Mouse (Mus musculus): ENCODE measurements at regions not wholly inside any gene's neighbourhood (a gene's known extent, or its start where the extent isn't known, plus 50 kb on each side); places are given as distances from the start of the nearest gene placed in this dataset.

GRCm38 (mm10) chr9:47253836-47254657 is 255.5 kb downstream of the Gm4791 start:
- TF ChIP-seq USF1 (IDR thresholded peaks at IDR 0.05; ENCODE audit: low read depth) (no peak), TCF12 (IDR thresholded peaks at IDR 0.05; ENCODE audit: insufficient read depth, poor library complexity, severe bottlenecking) (no peak), REST (IDR thresholded peaks at IDR 0.05; ENCODE audit: insufficient read depth, insufficient read length) (no peak), POLR2AphosphoS2 (IDR thresholded peaks at IDR 0.05; ENCODE audit: insufficient read length, low read depth) (no peak), MAX (IDR thresholded peaks at IDR 0.05; ENCODE audit: low read depth) (no peak), TCF3 (IDR thresholded peaks at IDR 0.05; ENCODE audit: insufficient read length, low read depth) (no peak), CEBPB (IDR thresholded peaks at IDR 0.05; ENCODE audit: insufficient read depth, poor library complexity, severe bottlenecking) (no peak)
- Histone ChIP-seq H3K36me3 (ENCODE audit: control insufficient read depth, insufficient read depth) (no peaks in the 10 kb centered on the region), H3K79me2 (ENCODE audit: control insufficient read depth, insufficient read depth) (no peaks in the 10 kb centered on the region), H3K27me3 (ENCODE audit: control insufficient read depth, insufficient read depth, insufficient read length) (no peaks in the 10 kb centered on the region), H3ac (ENCODE audit: control insufficient read depth, insufficient read length) (no peak overlapping the region), H3K4me2 (ENCODE audit: low read depth) (no peak overlapping the region), H3K4me3 (no peak overlapping the region)

- no peak overlapping the region for H3K4me3 ChIP-seq
- no peaks in the 10 kb centered on the region for H3K79me2 ChIP-seq (ENCODE audit: control insufficient read depth, insufficient read depth)
- no peak for TF ChIP-seq POLR2A (IDR thresholded peaks at IDR 0.05; ENCODE audit: insufficient read length, low read depth)
- TF ChIP-seq MAX (IDR thresholded peaks at IDR 0.05; ENCODE audit: low read depth) = no peak
- TF ChIP-seq E2F4 (IDR thresholded peaks at IDR 0.05; ENCODE audit: insufficient read depth) = no peak
- no peak for TF ChIP-seq POLR2AphosphoS2 (IDR thresholded peaks at IDR 0.05; ENCODE audit: insufficient read length, low read depth)
- TF ChIP-seq CEBPB (IDR thresholded peaks at IDR 0.05; ENCODE audit: insufficient read depth, poor library complexity, severe bottlenecking) = no peak
- TF ChIP-seq REST (IDR thresholded peaks at IDR 0.05; ENCODE audit: insufficient read depth, insufficient read length) = no peak
- no peak for TF ChIP-seq TCF3 (IDR thresholded peaks at IDR 0.05; ENCODE audit: insufficient read length, low read depth)
- no peak for TF ChIP-seq TCF12 (IDR thresholded peaks at IDR 0.05; ENCODE audit: insufficient read depth, poor library complexity, severe bottlenecking)
- TF ChIP-seq USF1 (IDR thresholded peaks at IDR 0.05; ENCODE audit: low read depth) = no peak
- TF ChIP-seq SRF (IDR thresholded peaks at IDR 0.05; ENCODE audit: control insufficient read depth, insufficient read length, low read depth) = no peak
- TF ChIP-seq MYOG (IDR thresholded peaks at IDR 0.05; ENCODE audit: control insufficient read depth in 1 of 3, insufficient read depth in 1 of 3, insufficient read length in 2 of 3, low read depth in 2 of 3) = no peak
- TF ChIP-seq MYOD1 (IDR thresholded peaks at IDR 0.05; ENCODE audit: control insufficient read depth in 1 of 3, insufficient read length in 2 of 3, low read depth in 2 of 3) = no peak
- no peak overlapping the region for H3K4me2 ChIP-seq (ENCODE audit: low read depth)
- H3ac ChIP-seq (ENCODE audit: control insufficient read depth, insufficient read length) = no peak overlapping the region
- no peaks in the 10 kb centered on the region for H3K36me3 ChIP-seq (ENCODE audit: control insufficient read depth, insufficient read depth)
- no peaks in the 10 kb centered on the region for H3K27me3 ChIP-seq (ENCODE audit: control insufficient read depth, insufficient read depth, insufficient read length)
Observed at GRCm38 (mm10) chr9:47265946-47266490, 264.0 kb upstream of the Cadm1 start.

GRCm38 (mm10) chr9:47276303-47277005 is 253.5 kb upstream of the Cadm1 start:
- TF ChIP-seq MYOD1 (IDR thresholded peaks at IDR 0.05; ENCODE audit: control insufficient read depth in 1 of 3, insufficient read length in 2 of 3, low read depth in 2 of 3) = peak; percentile 34 to 54 (median 42)
- peak in 1 of 3 experiments; percentile 24 for TF ChIP-seq MYOG (IDR thresholded peaks at IDR 0.05; ENCODE audit: control insufficient read depth in 1 of 3, insufficient read depth in 1 of 3, insufficient read length in 2 of 3, low read depth in 2 of 3)
- no peak for TF ChIP-seq MAX (IDR thresholded peaks at IDR 0.05; ENCODE audit: low read depth)
- H3K4me2 ChIP-seq (ENCODE audit: low read depth) = peak overlapping the region; percentile 45
- no peaks in the 10 kb centered on the region for H3K27me3 ChIP-seq (ENCODE audit: control insufficient read depth, insufficient read depth, insufficient read length)
- no peak overlapping the region for H3ac ChIP-seq (ENCODE audit: control insufficient read depth, insufficient read length)
- H3K4me3 ChIP-seq = no peak overlapping the region
- H3K79me2 ChIP-seq (ENCODE audit: control insufficient read depth, insufficient read depth) = no peaks in the 10 kb centered on the region
- H3K36me3 ChIP-seq (ENCODE audit: control insufficient read depth, insufficient read depth) = no peaks in the 10 kb centered on the region

- H3ac ChIP-seq (ENCODE audit: control insufficient read depth, insufficient read length) = no peak overlapping the region
- no peak overlapping the region for H3K4me3 ChIP-seq
- no peaks in the 10 kb centered on the region for H3K36me3 ChIP-seq (ENCODE audit: control insufficient read depth, insufficient read depth)
- no peak for TF ChIP-seq SRF (IDR thresholded peaks at IDR 0.05; ENCODE audit: control insufficient read depth, insufficient read length, low read depth)
- TF ChIP-seq MYOG (IDR thresholded peaks at IDR 0.05; ENCODE audit: control insufficient read depth in 1 of 3, insufficient read depth in 1 of 3, insufficient read length in 2 of 3, low read depth in 2 of 3) = no peak
- no peak for TF ChIP-seq MAX (IDR thresholded peaks at IDR 0.05; ENCODE audit: low read depth)
- TF ChIP-seq REST (IDR thresholded peaks at IDR 0.05; ENCODE audit: insufficient read depth, insufficient read length) = no peak
- TF ChIP-seq TCF12 (IDR thresholded peaks at IDR 0.05; ENCODE audit: insufficient read depth, poor library complexity, severe bottlenecking) = no peak
- no peak for TF ChIP-seq TCF3 (IDR thresholded peaks at IDR 0.05; ENCODE audit: insufficient read length, low read depth)
- TF ChIP-seq USF1 (IDR thresholded peaks at IDR 0.05; ENCODE audit: low read depth) = no peak
- no peak for TF ChIP-seq POLR2AphosphoS2 (IDR thresholded peaks at IDR 0.05; ENCODE audit: insufficient read length, low read depth)
- TF ChIP-seq MYOD1 (IDR thresholded peaks at IDR 0.05; ENCODE audit: control insufficient read depth in 1 of 3, insufficient read length in 2 of 3, low read depth in 2 of 3) = no peak
- no peak for TF ChIP-seq CEBPB (IDR thresholded peaks at IDR 0.05; ENCODE audit: insufficient read depth, poor library complexity, severe bottlenecking)
- no peak for TF ChIP-seq POLR2A (IDR thresholded peaks at IDR 0.05; ENCODE audit: insufficient read length, low read depth)
- TF ChIP-seq E2F4 (IDR thresholded peaks at IDR 0.05; ENCODE audit: insufficient read depth) = no peak
- H3K79me2 ChIP-seq (ENCODE audit: control insufficient read depth, insufficient read depth) = no peaks in the 10 kb centered on the region
- peak overlapping the region; percentile 0 for H3K4me2 ChIP-seq (ENCODE audit: low read depth)
- H3K27me3 ChIP-seq (ENCODE audit: control insufficient read depth, insufficient read depth, insufficient read length) = no peaks in the 10 kb centered on the region
Observed at GRCm38 (mm10) chr9:47279410-47279809, 250.6 kb upstream of the Cadm1 start.

All from myocyte (in vitro differentiated cells).